ENCODE assay signal across 24 mouse cellular contexts in genomic region chr4:123026597-123026996, GRCm38 (mm10). TPM values are rescaled to one million over a fixed set of nuclear protein-coding genes. Genes with fewer than 3 reads are reported as not detected.
DNase-seq lines count a peak whose midpoint lies in the region; ATAC-seq and TF ChIP-seq lines count a peak whose summit lies in the region.
"Had no signal": no experiment of that assay in that cellular context is flagged by ENCODE, and none has a peak within 500 bp of the region (broad histone marks: within the 10 kb centered on the region; RNA-seq: fewer than 3 reads in every experiment).

No protein-coding gene starts in this region.

- peaks cover 3% of the 10 kb centered on the region; the same call in 1 of the 2 replicates for H3K4me1 ChIP-seq in brown adipose tissue, adult 24 weeks (ENCODE audit: control insufficient read depth, insufficient read depth, insufficient read length, low read length)
- peaks cover 43% of the 10 kb centered on the region for H3K4me1 ChIP-seq in megakaryocyte, embryonic 14.5 days
- H3K4me1 ChIP-seq in forebrain, embryonic 15.5 days = no peaks in the 10 kb centered on the region
- H3K4me1 ChIP-seq: forebrain, embryonic 13.5 days had no signal

- peaks cover 51% of the 10 kb centered on the region for H3K36me3 ChIP-seq in megakaryocyte, embryonic 14.5 days (replicated peaks; ENCODE audit: low read length)
- peaks cover 37% of the 10 kb centered on the region for H3K36me3 ChIP-seq in forebrain, embryonic 15.5 days

- H3K9me3 ChIP-seq in megakaryocyte, embryonic 14.5 days = peaks cover 6% of the 10 kb centered on the region
- no peaks in the 10 kb centered on the region for H3K9me3 ChIP-seq in forebrain, embryonic 15.5 days
- H3K9me3 ChIP-seq: forebrain, embryonic 13.5 days; midbrain, embryonic 13.5 days had no signal

- WGBS in forebrain, embryonic 15.5 days = 82% methylated on average over 4 of the region's 4 CpGs

- no peaks in the 10 kb centered on the region for H3K27me3 ChIP-seq in megakaryocyte, embryonic 14.5 days (replicated peaks)
- H3K27me3 ChIP-seq in forebrain, embryonic 15.5 days = no peaks in the 10 kb centered on the region
- H3K27me3 ChIP-seq: forebrain, embryonic 13.5 days; midbrain, embryonic 13.5 days; Patski had no signal

- 0 out of 2 replicates have a peak overlapping the region, but pooled peaks have one; percentile 3 for H3K27ac ChIP-seq in gastrocnemius, adult 2 months
- H3K27ac ChIP-seq in brown adipose tissue, adult 24 weeks (replicated peaks; ENCODE audit: low read depth, low read length) = peak overlapping the region; percentile 29; the same call in 1 of the 2 replicates
- H3K27ac ChIP-seq in forebrain, embryonic 15.5 days (replicated peaks) = no peak overlapping the region
- H3K27ac ChIP-seq: forebrain, embryonic 13.5 days; heart, adult 2 months; hindbrain, embryonic 14.5 days; liver, embryonic 14.5 days had no signal

- intact Hi-C loops in gastrocnemius, adult 2 months (cut with DNase I) = no loop called here
- intact Hi-C loops in gastrocnemius, postnatal 14 days (cut with DNase I; ENCODE audit: low total_unique reads) = no loop called here

- H3K4me3 ChIP-seq in gastrocnemius, adult 2 months = no peak overlapping the region
- H3K4me3 ChIP-seq in brown adipose tissue, adult 24 weeks (ENCODE audit: insufficient read depth, low read depth, low read length) = no peak overlapping the region
- H3K4me3 ChIP-seq in megakaryocyte, embryonic 14.5 days (replicated peaks) = peak overlapping the region; percentile 31
- H3K4me3 ChIP-seq in forebrain, embryonic 15.5 days = no peak overlapping the region
- H3K4me3 ChIP-seq: forebrain, embryonic 13.5 days; heart, adult 2 months; midbrain, embryonic 13.5 days had no signal

- DNase-seq in gastrocnemius, adult 2 months = no peak
- DNase-seq in gastrocnemius, postnatal 14 days = no peak
- DNase-seq in A20 (ENCODE audit: low read depth, low spot score) = peak; percentile 77
- no peak for DNase-seq in c-Kit-positive CD71-positive TER-119-positive erythroid progenitor cells, embryonic 14.5 days (ENCODE audit: low spot score)
- no peak for DNase-seq in urinary bladder, postnatal 36 days (ENCODE audit: low spot score in 2 of 2)
- DNase-seq: adrenal gland, postnatal 36 days; cerebellum, adult 8-10 months; cerebellum, postnatal 36 days; gastrocnemius, postnatal 25 days; kidney, adult 8-10 months; kidney, postnatal 10 days; right cerebral cortex, postnatal 14 days had no signal

- no peak for ATAC-seq in forebrain, embryonic 15.5 days (replicated peaks)
- ATAC-seq: forebrain, embryonic 13.5 days; inflammation-experienced regulatory T-cells, adult 6 months; lung, postnatal 0 days; midbrain, embryonic 13.5 days; Patski had no signal

- no peak for TF ChIP-seq CTCF in gastrocnemius, adult 2 months (IDR thresholded peaks at IDR 0.05)

- no peak overlapping the region for H3K9ac ChIP-seq in forebrain, embryonic 15.5 days (replicated peaks)
- H3K9ac ChIP-seq: forebrain, embryonic 13.5 days; hindbrain, embryonic 14.5 days; liver, embryonic 14.5 days; midbrain, embryonic 13.5 days had no signal

- H3K4me2 ChIP-seq in forebrain, embryonic 15.5 days (replicated peaks) = no peak overlapping the region
- H3K4me2 ChIP-seq: forebrain, embryonic 13.5 days; hindbrain, embryonic 14.5 days; midbrain, embryonic 13.5 days had no signal

RNA-seq across cellular contexts. Expression of gene Trit1, which starts 10.2 kb away (rescaled TPM):
- total RNA-seq in gastrocnemius, adult 2 months (2021) = 1 to 10 TPM; 6.0 to 7.2 TPM
- total RNA-seq in gastrocnemius, postnatal 14 days (2021) = 10 to 100 TPM in 1 of 2 experiments, 1 to 10 TPM in 1; 8.3 to 12.2 TPM
- polyA plus RNA-seq in brown adipose tissue, adult 24 weeks (2012; ENCODE audit: insufficient read depth, insufficient read length, missing spikeins) = 13.4 and 20.8 TPM in 2 replicates
- polyA plus RNA-seq in megakaryocyte, embryonic 14.5 days (2012; ENCODE audit: insufficient read depth, low replicate concordance) = 0.85 and 3.7 TPM in 2 replicates
- 31.6 and 33.5 TPM in 2 replicates for polyA plus RNA-seq in forebrain, embryonic 15.5 days (2015; fragmentation: Nextera tagmentation; extraction: Ambion mirVana)

RNA-seq across cellular contexts. Expression of gene Mycl, which starts 31.1 kb away (rescaled TPM):
- under 1 TPM; 0.13 to 0.42 TPM for total RNA-seq in gastrocnemius, adult 2 months (2021)
- 1 to 10 TPM; 2.2 to 2.3 TPM for total RNA-seq in gastrocnemius, postnatal 14 days (2021)
- polyA plus RNA-seq in brown adipose tissue, adult 24 weeks (2012; ENCODE audit: insufficient read depth, insufficient read length, missing spikeins) = 0.83 and 0.92 TPM in 2 replicates
- polyA plus RNA-seq in megakaryocyte, embryonic 14.5 days (2012; ENCODE audit: insufficient read depth, low replicate concordance) = not detected in 2 replicates
- polyA plus RNA-seq in forebrain, embryonic 15.5 days (2015; fragmentation: Nextera tagmentation; extraction: Ambion mirVana) = 88.8 and 91.3 TPM in 2 replicates
- polyA plus RNA-seq: G1E; inflammation-experienced regulatory T-cells, adult 6 months had no signal

Comparison
In these comparisons a context has a peak if more than half of its experiments do, and no peak if none do; other contexts are left out.
1. RNA of gene Mycl, which starts 31.1 kb away (polyA plus RNA-seq): 88.8 to 91.3 TPM in forebrain, embryonic 15.5 days; 0.83 to 0.92 TPM in brown adipose tissue, adult 24 weeks and not detected in megakaryocyte, embryonic 14.5 days; every median in the first group is over 10 times any median in the second.